Mouse (Mus musculus) MEL-GATA-1-ER (cell line): ENCODE results near the gene Arntl.
"Not testable (repeated sequence)": the region's sequence is repeated elsewhere in the genome, so short reads cannot be mapped to it uniquely, and the experiment has no call there.

ENCODE experiments used
- DNase-seq: peaks from one replicate; pipeline ENCODE4 v3.0.0-alpha.2; 2012; ENCODE audit warnings: low read depth; ENCODE audit errors: extremely low read depth

Gene Arntl

DNA sequence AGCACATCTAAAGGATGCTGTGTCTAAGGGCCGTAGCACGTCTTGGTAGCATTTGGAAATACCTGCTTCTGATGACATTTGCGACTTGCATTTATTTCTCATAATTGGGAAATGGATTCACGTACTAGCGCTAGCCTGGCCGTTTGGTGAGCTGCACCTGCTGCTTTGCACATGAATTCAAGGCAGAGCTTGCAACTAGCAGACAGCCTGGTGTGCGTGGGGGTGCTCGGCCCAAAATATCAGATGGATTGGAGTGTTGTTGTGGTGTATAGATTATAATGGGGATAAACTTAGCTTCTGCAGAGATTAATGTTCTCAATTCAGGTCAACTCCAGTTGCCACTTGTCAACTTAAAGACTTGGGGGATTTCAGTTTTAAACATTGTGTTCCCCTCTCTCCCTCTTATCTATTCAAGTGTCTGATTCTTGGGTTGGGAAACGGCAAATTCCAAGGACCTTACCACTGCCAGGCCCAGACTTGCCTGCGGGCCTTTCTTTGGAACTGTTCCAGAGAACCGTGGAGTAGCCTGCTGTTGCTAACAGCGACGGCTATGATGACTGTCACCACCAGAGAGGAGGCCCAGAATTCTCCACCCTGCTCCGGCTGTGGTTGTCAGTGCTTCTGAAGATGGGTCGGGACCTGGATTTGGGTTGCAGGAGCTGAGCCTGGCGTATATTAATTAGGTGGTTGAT, 42.0 kb downstream of the Arntl start:
- DNase-seq, result no peak

DNA sequence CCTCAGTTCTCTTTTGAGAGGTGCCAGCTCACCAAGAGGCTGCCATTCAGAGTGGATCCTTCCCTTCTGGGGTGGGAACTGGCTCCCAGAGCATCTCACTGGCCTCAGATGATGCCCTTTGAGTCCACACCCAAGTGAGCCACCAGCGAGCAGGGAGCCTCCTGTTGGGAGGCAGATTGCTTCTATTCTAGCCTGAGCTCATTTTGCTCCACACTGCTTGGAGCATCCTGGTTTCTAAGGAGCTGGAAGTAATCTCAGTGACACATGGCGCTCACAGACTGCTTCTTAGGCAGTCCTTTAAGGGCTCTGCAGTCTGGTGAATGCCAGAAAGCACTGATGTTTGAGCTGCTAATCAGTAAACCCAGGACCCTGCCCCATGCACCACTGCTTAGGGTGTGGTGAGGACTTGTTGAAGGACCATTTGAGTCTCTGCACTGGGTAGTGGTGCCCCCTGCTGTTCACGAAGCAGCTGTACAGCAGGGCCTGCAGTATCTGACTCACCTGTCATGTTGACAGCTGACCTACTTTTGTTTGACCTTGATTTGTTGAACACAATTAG, 43.2 kb downstream of the Arntl start:
- no peak for DNase-seq

DNA sequence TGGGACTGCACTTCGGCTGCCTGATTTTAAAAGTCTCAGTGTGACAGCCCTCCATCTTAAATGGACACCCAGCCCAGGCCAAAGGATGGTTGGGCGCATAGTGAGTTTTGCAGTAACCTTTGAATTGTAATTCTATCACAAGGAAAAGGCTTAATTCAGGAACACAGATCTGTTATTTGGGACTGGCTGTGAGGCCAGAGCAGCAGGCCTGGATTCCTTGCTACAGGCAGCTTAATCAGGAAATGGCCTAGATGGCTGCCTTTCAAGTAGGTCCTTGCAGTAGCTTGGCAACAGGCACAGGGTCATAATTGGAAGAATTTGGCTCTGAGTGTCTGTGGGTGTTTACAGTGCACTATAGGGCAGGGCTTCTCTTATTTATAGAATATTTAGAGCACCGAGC, 43.7 kb downstream of the Arntl start:
- DNase-seq, result no peak

DNA sequence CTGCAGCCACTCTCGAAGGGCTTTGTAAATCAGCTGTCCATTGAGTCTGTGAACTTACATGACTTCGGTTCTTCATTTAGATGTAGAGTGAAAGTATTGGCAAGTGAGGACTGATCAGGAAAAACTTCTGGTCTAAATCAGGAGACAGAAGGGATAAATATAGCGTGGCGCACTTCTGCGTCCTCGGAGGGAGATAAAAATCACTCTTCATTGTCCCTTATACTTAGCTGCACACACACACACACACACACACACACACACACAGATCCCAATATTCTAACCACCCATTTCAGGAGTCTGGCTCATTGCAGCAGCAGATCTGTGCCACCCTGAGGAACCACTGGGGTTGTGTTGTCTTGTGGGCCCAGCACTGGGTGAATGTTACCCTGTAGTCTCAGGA, 44.3 kb downstream of the Arntl start:
- no peak for DNase-seq

DNA sequence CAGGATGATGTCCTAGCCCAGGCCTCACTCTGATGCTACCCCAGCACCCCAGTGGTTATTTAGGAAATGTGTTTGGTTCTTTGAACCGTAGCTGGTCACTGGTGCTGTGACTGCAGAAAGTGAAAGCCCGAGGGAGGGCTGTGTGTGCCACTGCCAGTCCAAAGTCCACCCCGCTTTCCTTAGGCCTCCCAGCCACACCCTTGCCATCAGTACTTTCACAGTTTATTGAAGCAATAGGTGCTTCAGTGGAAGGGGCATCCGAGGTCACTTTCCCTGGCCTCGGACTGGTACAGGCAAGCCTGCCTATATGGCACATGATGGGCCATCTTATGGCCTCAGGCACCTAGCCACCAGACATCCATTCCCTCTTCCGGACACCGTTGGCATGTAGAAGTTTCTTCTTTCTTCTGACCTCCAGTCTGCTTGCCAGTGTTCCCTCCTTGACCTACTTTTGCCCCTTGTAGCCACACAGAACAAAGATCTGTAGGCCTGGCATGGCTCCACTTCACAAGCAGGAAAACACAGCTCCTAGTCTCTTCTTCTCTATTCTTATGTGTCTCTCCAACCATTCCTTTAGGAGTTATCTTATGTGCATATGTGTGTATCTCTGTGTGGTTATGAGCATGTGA, 46.6 kb downstream of the Arntl start:
- no peak for DNase-seq

DNA sequence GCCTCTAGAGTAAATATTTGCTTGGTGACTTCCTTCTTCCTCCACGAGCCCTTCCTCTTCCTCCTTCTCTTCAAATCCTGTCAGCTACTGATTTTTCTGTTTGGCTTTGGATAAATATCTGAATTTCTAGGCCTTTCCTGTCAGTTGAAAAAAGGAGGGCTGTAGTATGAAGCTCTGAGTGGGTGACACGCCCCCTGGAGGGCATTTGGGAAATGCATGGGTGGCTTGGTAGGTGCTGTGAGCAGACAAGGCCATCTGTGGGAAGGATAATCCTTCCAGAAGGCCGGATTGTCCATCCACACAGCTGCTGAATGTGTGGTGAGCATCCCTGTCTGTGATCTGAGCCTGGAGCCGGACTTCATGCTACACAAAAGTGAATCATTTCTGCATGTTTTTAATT, 48.8 kb downstream of the Arntl start:
- DNase-seq, result no peak

DNA sequence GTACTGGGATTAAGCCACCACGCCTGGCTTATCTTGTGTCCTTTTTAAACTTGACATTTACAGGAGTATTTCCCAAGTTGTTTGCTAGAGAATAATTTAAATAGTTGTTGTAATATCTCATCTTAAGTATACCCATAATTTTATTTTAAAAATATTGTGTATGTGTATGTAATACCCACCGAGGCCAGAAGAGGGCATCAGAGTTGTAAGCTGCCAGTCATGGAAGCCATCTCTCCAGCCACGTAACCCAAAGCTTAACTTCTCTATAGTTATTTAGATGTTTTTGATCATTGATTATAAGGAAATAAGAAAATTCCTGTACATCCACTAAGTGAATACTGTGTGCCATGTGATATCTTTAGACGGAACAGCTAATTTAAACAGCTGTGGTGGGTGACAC, 51.2 kb downstream of the Arntl start:
- DNase-seq, result no peak

DNA sequence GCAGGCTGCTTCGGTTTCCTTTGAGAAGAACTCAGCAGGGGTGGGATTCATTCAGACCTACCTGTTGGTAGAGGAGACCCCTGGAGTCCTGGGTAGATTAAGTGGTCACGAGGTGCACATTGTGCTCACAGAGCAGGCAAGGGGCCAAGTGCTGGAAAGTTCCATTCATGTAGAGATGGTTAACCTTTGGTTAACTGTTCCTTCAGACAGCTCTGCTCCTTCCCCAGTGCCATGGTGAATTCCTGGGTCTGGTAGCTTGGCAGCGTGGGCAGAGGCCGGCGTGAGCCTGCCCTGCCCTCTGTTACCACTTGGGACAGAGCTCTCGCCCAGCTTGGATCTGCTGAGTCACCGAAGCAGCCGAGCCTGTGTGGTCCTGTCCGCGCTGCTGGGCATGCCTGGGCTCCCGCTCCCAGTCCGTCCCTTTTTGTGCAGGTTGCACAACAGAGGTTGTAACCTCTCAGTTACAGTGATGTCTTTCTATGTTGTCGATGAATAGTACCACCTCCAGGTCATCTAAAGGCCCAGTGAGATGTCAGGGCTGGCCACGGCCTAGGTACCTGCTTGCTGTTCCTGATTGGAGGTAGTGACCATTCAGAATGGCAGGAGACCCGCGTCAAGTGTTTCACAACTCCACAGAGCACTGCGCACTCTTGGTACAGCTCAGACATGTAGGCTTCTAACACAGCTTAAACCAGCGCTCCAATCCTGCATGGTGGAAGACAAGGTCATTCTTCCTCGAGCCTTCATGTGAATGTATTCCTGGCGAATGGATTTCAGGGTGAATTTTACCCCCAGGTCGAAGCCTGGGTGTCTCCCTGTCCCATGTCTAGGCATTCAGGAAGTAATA, 53.3 kb downstream of the Arntl start:
- DNase-seq, result no peak

DNA sequence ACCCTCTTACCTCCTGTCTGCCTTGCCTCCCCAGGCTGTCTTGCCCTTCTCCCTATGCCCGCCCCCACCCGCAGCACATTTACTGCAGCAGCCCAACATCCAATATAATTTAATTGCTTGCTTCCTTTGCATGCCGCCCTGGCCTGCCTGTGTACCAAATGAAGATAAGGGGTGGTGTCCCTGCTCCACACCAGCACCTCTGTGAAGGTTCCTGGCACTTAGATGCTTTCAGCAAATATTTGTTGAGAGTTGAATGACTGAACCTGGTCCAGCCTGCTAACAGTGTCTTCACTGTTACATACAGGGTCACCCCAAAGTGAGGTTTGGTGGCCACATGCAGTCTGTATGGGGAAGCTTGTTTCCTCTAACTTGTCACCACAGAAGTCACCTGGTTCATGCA, 54.4 kb downstream of the Arntl start:
- DNase-seq, result no peak

DNA sequence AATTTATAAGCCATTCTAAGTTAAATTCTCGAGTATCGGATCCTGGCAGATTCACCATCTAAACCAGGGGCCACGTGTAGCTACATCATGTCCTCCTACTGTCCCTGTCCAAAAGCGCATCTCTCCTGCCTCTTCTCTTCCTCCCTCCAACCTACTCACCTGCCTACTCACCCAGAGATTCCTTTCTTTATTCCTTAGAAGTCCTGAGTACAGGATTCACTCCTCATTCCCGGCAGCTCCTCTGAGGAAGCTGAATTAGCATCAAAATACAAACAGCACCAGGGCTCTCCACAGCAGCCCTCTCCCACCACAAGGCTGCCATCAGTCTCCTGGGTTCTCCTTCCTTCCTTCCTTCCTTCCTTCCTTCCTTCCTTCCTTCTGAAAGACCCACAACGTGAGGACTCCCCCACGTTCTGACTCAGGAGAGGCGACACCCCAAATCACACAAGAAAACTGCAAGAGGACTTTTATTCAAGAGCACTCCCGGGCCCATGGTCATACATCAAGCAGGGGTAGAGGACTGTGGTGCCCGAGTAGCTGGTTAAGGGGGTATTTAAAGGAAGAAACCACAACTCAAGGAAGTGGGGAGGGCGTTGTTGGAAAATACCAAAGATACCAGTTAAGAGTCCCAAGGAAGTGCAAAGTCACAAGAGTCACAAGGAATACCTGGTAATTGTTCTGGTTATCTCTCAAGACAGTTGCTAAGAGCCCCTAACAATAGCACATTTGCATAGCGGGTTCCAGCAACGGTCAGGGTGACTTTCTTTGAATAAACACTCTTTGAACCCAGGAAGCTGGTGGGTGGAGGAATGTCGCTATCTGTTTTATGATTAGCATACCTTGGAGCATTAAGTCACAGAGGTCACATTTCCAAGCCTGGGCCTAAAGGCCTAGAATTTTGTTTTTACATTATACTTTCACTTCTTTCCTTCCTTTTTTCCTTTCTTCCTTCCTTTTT, 55.5 kb downstream of the Arntl start:
- not testable (repeated sequence) for DNase-seq

DNA sequence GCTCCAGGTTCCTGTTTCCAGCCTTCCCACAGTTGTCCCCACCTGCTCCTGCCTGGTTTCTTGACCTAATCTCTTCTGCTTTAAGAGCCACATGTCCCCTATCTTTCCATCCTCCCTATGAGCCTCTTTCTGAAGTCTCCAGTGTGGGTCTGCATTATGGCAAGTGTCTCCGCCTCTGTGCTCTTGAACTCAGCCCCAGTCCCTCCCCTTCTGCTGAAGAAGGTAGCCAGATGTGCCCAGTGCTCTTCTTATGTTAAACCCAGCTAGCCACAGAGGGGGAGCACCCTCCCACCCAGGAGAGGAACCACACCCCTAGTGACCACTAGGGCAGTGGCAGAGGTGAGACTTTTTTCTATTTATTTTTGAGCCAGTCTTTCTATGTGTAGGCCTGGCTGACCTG, 56.7 kb downstream of the Arntl start:
- DNase-seq, result no peak

DNA sequence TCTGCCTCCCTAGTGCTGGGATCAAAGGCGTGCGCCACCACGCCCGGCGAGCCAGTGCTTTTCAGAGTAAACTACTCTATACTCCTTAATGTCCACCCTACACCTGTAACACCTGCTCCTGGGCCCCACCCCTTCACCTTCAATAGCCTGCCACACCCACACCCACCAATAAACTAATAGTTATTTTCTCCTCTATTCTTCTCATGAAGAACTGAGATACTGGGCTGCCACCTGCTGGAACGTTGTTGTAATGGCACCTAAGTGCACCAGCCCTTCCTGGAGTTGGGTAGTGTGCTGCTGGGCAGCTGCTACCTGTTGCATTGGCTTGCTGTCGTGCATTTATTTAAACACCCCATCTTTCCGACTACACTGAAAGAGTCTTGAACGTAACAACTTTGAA, 61.0 kb downstream of the Arntl start:
- DNase-seq, result no peak

DNA sequence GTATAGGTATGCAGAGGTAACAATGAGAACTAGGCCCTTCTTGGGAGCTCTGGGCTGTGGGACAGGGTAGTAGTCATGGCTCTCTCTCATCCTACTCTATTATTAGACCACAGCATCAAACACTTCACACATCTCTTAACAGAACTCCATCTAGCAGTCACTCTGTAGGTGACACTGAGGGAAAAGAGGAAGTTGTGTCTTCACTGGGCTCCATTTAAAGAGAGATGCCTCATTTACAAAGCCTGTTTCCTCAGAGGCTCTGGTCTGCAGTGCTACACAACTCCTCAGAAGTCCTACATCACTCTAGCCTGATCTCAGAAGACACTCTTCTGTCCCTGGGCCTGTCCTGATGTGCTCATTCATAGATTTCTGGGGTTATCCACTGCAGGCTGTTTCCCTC, 61.8 kb downstream of the Arntl start:
- no peak for DNase-seq

DNA sequence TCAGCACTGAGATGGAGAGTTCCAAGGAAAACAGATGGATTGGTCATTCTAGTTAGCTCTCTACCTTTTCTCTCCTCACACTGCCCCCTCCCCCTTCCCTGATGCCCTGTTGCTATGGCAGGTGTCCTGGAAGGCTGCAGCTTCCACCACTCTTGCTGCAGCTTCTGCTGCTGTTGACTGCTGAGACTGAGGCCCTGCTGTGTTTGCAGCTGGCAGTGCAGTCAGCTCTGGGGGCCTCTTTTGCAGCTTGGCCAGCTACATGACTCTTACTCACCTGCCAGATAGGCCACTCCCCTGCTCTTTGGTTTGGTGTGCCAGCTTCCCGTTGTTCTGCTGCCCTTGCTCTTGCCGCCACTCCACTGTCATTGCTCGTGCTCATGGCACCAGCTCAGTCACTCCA, 62.7 kb downstream of the Arntl start:
- DNase-seq, result no peak

DNA sequence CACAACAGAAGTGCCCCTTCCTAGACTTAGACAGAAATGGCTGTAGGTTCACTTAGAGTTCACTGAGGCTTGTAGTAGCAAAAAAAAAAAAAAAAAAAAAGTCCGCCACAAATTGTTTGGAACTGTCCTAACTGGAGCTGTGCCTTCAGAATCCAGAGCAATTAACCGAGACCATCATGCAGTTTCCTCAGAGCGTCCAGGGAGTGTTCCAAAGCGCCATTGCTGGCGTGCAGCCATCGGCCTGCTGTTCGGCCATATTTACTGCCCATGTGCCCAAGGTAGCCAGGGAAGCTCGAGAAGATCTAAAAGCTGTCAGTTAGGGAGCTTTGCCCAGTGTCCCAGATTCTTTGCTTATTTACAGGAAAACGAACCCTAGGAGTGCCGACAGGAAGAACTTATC, 63.3 kb downstream of the Arntl start:
- DNase-seq, result no peak

DNA sequence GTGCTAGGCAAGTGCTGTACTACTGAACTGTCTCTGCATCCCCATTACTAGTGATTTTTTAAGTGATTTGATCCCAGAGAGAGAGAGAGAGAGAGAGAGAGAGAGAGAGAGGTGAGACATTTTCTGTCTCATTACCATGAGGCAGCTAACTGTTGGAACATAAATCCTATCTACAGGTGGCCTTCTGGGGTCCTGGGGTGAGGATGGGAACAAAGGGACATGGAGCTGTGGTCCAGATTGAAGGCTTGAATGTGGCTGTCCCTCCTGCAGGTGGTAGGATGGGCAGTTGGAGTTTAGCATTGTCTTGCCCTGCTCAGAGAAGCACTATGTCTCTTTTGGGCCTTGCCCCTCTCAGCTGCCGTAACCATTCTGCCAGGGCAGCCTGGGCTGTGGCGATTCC, 63.7 kb downstream of the Arntl start:
- DNase-seq, result no peak

DNA sequence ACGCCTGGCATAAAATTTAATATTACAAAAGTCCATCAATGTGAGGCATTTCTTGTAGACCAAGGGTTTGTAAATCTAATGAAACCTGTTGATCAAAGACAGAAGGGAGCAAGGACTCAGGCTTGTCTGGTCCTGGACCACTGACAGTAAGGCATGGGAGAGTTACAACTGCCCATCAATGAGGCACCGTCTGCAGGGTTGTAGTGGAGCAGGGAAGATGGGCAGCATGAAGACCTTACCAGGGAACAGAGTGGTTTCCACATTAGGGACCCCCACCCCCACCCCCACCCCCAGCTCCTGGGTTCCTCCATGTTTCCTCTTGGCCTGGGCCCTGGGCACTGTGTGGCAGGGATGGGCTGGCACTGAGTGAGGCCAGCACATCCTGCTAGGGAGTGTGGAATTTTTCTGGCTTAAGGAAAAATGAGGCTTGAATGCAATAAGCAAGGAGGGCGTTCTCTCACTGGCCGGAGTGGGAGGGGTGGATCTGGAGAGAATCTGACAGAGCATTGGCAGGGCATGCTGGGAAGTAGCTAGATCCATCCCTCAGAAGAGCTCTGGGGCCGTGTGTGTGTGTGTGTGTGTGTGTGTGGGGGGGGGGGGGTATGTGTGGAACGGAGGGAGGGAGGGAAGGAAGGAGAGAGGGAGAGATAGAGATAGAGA, 65.2 kb downstream of the Arntl start:
- DNase-seq, result no peak

DNA sequence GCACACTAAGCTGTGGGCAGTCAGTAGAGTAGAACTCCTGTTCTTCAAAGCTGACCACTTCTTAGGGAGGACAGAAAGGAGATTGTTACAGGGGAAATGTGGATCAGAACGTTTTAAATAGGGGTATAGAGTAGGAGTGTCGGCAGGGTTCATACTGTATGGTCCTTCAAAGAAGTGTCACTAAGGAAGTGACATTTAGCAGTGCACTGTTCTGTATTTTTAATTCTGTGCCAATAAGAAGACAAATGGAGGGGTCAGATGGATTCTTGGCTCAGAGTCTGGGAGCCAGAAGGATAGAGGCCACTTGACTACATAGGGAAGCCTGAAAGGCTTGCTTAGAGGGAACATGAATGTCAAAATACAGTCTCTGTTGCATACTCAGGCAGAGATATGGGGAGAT, 70.0 kb downstream of the Arntl start:
- DNase-seq, result no peak

DNA sequence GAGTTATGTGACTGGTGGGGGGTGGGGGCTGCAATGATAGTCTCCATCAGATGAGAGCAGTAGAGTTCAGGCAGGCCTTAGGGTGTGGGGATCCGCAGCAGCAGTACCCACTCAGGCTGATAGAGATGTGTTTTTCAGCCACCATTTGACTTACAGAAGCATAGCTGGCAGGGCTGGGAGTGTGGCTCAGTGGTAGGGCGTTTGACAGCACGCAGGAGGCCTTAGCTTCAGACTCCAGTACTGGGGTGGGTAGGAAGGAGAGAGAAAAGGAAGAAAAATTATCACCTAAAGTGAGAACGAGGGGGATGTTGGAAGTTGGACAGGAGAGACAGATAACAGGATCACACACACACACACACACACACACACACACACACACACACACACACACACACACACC, 71.2 kb downstream of the Arntl start:
- no peak for DNase-seq

DNA sequence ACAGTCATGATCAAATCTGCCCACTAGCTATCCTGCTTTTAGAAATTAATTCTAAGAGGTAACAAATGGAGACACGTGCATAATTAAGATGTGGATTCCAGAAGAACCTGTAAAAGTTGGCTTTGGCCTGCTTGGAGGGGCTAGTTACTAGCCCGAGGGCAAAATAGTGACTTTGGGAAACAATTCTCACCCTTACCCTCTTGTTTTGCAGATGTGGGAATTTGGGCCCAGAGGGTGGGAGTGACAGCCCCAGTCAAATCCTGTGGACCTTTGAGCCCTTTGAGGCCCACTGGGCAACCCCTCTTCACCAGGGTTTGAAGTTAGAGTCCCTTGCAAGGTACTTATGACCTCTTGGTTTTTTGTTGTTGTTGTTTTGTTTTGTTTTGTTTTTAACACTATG, 72.0 kb downstream of the Arntl start:
- no peak for DNase-seq

DNA sequence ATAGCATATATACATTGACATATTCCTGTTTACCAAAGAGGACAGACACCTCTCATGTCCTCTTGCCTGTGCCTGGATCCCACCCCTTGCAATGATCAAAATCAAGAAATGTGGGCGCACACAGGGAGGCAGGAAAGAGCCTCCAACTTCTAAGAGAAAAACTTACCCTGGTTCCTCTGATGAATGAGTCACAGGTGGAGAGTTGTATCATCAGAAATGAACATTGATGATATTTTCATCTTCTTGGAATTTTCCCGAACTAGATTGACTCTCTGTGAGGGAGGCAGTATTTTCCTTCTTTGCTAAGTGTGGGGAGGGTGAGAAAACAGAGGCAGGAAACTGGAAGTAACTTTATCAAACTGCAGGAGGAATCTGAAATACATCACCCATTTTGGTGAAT, 78.1 kb downstream of the Arntl start:
- no peak for DNase-seq
